Comparison of ENCODE assay signal across 10 mouse cellular contexts in the genomic region with DNA sequence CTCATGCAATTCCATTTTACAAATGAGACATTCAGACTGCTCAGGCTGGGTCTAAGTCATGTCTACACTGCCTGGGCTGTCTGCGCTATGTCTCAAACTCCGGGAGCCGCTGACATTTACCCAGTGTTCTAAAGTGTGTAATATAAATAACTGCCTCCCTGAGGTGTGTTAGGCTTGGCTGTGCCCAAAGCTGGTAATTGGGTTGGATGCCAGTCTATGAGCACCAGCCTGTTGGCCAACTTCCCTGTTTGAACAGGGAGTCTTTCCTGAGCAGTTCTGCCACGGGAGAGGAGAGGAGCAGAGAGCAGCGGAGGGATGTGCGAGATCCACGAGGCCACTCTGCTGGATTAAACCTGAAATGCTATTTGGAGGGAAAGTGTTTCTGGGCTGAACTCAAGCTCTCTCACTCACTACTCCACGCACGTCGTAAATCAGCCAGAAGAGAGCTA.
DNase-seq lines count a peak whose midpoint lies in the region; TF ChIP-seq lines count a peak whose summit lies in the region.
"Had no signal": no experiment of that assay in that cellular context is flagged by ENCODE, and none has a peak within 500 bp of the region (broad histone marks: within the 10 kb centered on the region; RNA-seq: fewer than 3 reads in every experiment).

No protein-coding gene starts in this region.

- H3K27ac ChIP-seq in bone marrow macrophage, adult 2 months (ENCODE audit: insufficient read depth, low read depth, low read length): no peak overlapping the region
- H3K27ac ChIP-seq: hindbrain, embryonic 10.5 days; lung, embryonic 15.5 days had no signal

- 0 out of 2 replicates have a peak overlapping the region, but pooled peaks have one; percentile 34 for H3K4me3 ChIP-seq in bone marrow macrophage, adult 2 months (ENCODE audit: insufficient read depth, low read length)
- no peak overlapping the region for H3K4me3 ChIP-seq in lung, adult 2 months (replicated peaks; ENCODE audit: extremely low read depth, low read depth, low read length)
- H3K4me3 ChIP-seq: hindbrain, embryonic 10.5 days; lung, embryonic 15.5 days had no signal

- peak; percentile 2 for DNase-seq in adrenal gland, postnatal 25 days
- DNase-seq in adrenal gland, postnatal 36 days: no peak
- peak; percentile 79 to 83 for DNase-seq in heart, adult 9 months (ENCODE audit: low spot score in 2 of 2)
- DNase-seq in lung, adult 2 months: peak; percentile 15
- no peak for DNase-seq in natural killer cell, adult 2 months (ENCODE audit: low spot score in 2 of 2)
- DNase-seq in urinary bladder, postnatal 25 days (ENCODE audit: low spot score): no peak
- DNase-seq in thymus, postnatal 0 days (ENCODE audit: low spot score): no peak

- 51% methylated on average over 10 of the region's 10 CpGs for WGBS in lung, adult 2 months

- no peak for TF ChIP-seq POLR2A in bone marrow macrophage, adult 2 months (IDR thresholded peaks at IDR 0.05; ENCODE audit: borderline replicate concordance, low read depth, low read length)
- TF ChIP-seq POLR2A in lung, adult 2 months (IDR thresholded peaks at IDR 0.05; ENCODE audit: borderline replicate concordance, extremely low read depth, low read depth, low read length): no peak

- no peak for TF ChIP-seq CTCF in bone marrow macrophage, adult 2 months (IDR thresholded peaks at IDR 0.05; ENCODE audit: low read depth, low read length)
- TF ChIP-seq CTCF in lung, adult 2 months (IDR thresholded peaks at IDR 0.05; ENCODE audit: insufficient read depth, low read length): no peak

- H3K4me1 ChIP-seq in bone marrow macrophage, adult 2 months (ENCODE audit: control insufficient read depth, insufficient read depth, low read length): peaks cover 9% of the 10 kb centered on the region
- no peaks in the 10 kb centered on the region; the same call in 1 of the 2 replicates for H3K4me1 ChIP-seq in lung, adult 2 months (ENCODE audit: control insufficient read depth, insufficient read depth, low read length)

Comparison
In these comparisons a context has a peak if more than half of its experiments do, and no peak if none do; other contexts are left out.
1. DNase-seq: peak in adrenal gland, postnatal 25 days (single experiment), heart, adult 9 months (2 of 2) and lung, adult 2 months (single experiment); none in adrenal gland, postnatal 36 days (0 of 2), natural killer cell, adult 2 months (0 of 2), urinary bladder, postnatal 25 days (single experiment) and thymus, postnatal 0 days (single experiment).